In genomic region chr19:25506616-25507015, GRCm38 (mm10) we compare ENCODE assay signal across 9 mouse cellular contexts. TPM values are rescaled to one million over a fixed set of nuclear protein-coding genes. Genes with fewer than 3 reads are reported as not detected.
A peak's percentile ranks its signal among the peaks of the same experiment; 100 is the strongest.
DNase-seq lines count a peak whose midpoint lies in the region; ATAC-seq and TF ChIP-seq lines count a peak whose summit lies in the region.
"Had no signal": no experiment of that assay in that cellular context is flagged by ENCODE, and none has a peak within 500 bp of the region (broad histone marks: within the 10 kb centered on the region; RNA-seq: fewer than 3 reads in every experiment).

No protein-coding gene starts in this region.

- no peak for TF ChIP-seq EP300 in heart, adult 2 months (IDR thresholded peaks at IDR 0.05; ENCODE audit: insufficient read depth, low read depth, low read length)

- no peak for TF ChIP-seq POLR2A in heart, adult 2 months (IDR thresholded peaks at IDR 0.05; ENCODE audit: insufficient read depth, low read depth, low read length)

- no peaks in the 10 kb centered on the region for H3K79me2 ChIP-seq in heart, adult 2 months (replicated peaks; ENCODE audit: control insufficient read depth, insufficient read depth, low read length)

- 3% methylated on average over 23 of the region's 23 CpGs for WGBS in heart, embryonic 12.5 days
- 5% methylated on average over 23 of the region's 23 CpGs for WGBS in heart, adult 2 months
- 2% methylated on average over 23 of the region's 23 CpGs for WGBS in embryonic facial prominence, embryonic 11.5 days
- WGBS in hindbrain, embryonic 16.5 days: 3% methylated on average over 23 of the region's 23 CpGs

- no peak overlapping the region for H3K27ac ChIP-seq in heart, embryonic 12.5 days (ENCODE audit: poor library complexity, severe bottlenecking)
- no peak overlapping the region for H3K27ac ChIP-seq in heart, adult 2 months
- H3K27ac ChIP-seq in embryonic facial prominence, embryonic 11.5 days (replicated peaks; ENCODE audit: low read depth, low read length): no peak overlapping the region
- no peak overlapping the region for H3K27ac ChIP-seq in hindbrain, embryonic 16.5 days (ENCODE audit: low read depth, low read length)
- H3K27ac ChIP-seq: left cerebral cortex, adult 2 months had no signal

- no peak for TF ChIP-seq CTCF in heart, adult 2 months (IDR thresholded peaks at IDR 0.05)

- 0 out of 2 replicates have a peak, but pooled peaks cover 6% of the 10 kb centered on the region for H3K9me3 ChIP-seq in heart, embryonic 12.5 days (replicated peaks)
- H3K9me3 ChIP-seq in embryonic facial prominence, embryonic 11.5 days (replicated peaks; ENCODE audit: control insufficient read depth, low read length): no peaks in the 10 kb centered on the region
- no peaks in the 10 kb centered on the region for H3K9me3 ChIP-seq in hindbrain, embryonic 16.5 days (ENCODE audit: control insufficient read depth, low read length)

- intact Hi-C loops in heart, adult 2 months (cut with DNase I): no loop called here

- no peak for DNase-seq in heart, adult 2 months
- DNase-seq in embryonic facial prominence, embryonic 11.5 days (ENCODE audit: low spot score): peak; percentile 43
- DNase-seq in neural tube, embryonic 10.5 days (ENCODE audit: extremely low spot score, low spot score): peak; percentile 49
- DNase-seq in urinary bladder, postnatal 10 days (ENCODE audit: low spot score): no peak
- no peak for DNase-seq in spleen, adult 12 weeks (ENCODE audit: low spot score)
- DNase-seq in adipocyte (ENCODE audit: low spot score): no peak

- H3K4me2 ChIP-seq in heart, embryonic 12.5 days: peak overlapping the region; percentile 73
- no peak overlapping the region for H3K4me2 ChIP-seq in embryonic facial prominence, embryonic 11.5 days (ENCODE audit: low read depth, low read length)
- peak overlapping the region; percentile 38 for H3K4me2 ChIP-seq in hindbrain, embryonic 16.5 days (ENCODE audit: low read length)

- peaks cover 19% of the 10 kb centered on the region for H3K4me1 ChIP-seq in heart, embryonic 12.5 days (replicated peaks)
- H3K4me1 ChIP-seq in heart, adult 2 months (ENCODE audit: control insufficient read depth, insufficient read depth, low read length): no peaks in the 10 kb centered on the region
- H3K4me1 ChIP-seq in embryonic facial prominence, embryonic 11.5 days (ENCODE audit: control insufficient read depth, insufficient read depth, low read length): peaks cover 8% of the 10 kb centered on the region; the same call in 1 of the 2 replicates
- peaks cover 14% of the 10 kb centered on the region for H3K4me1 ChIP-seq in hindbrain, embryonic 16.5 days (ENCODE audit: control insufficient read depth, insufficient read depth, low read depth, low read length)

- no peak overlapping the region for H3K9ac ChIP-seq in heart, embryonic 12.5 days
- no peak overlapping the region for H3K9ac ChIP-seq in heart, adult 2 months (ENCODE audit: low read depth, low read length)
- no peak overlapping the region for H3K9ac ChIP-seq in embryonic facial prominence, embryonic 11.5 days (replicated peaks; ENCODE audit: low read length)
- H3K9ac ChIP-seq in hindbrain, embryonic 16.5 days (ENCODE audit: low read depth, low read length): no peak overlapping the region

- ATAC-seq in heart, embryonic 12.5 days (ENCODE audit: insufficient number of reproducible peaks, low FRiP score): no peak
- no peak for ATAC-seq in embryonic facial prominence, embryonic 11.5 days (replicated peaks; ENCODE audit: insufficient number of reproducible peaks, low FRiP score, low TSS enrichment, low read depth)
- ATAC-seq in hindbrain, embryonic 16.5 days: no peak

- no peaks in the 10 kb centered on the region for H3K36me3 ChIP-seq in heart, embryonic 12.5 days
- no peaks in the 10 kb centered on the region for H3K36me3 ChIP-seq in heart, adult 2 months (ENCODE audit: control insufficient read depth, insufficient read depth, low read length)
- H3K36me3 ChIP-seq in embryonic facial prominence, embryonic 11.5 days (replicated peaks; ENCODE audit: control insufficient read depth, insufficient read depth, low read depth, low read length): no peaks in the 10 kb centered on the region
- no peaks in the 10 kb centered on the region for H3K36me3 ChIP-seq in hindbrain, embryonic 16.5 days (ENCODE audit: control insufficient read depth, insufficient read depth, low read length)

- peak overlapping the region; percentile 41 for H3K4me3 ChIP-seq in heart, embryonic 12.5 days
- no peak overlapping the region for H3K4me3 ChIP-seq in heart, adult 2 months
- H3K4me3 ChIP-seq in embryonic facial prominence, embryonic 11.5 days (ENCODE audit: low read depth, low read length): no peak overlapping the region
- peak overlapping the region; percentile 30 for H3K4me3 ChIP-seq in hindbrain, embryonic 16.5 days (ENCODE audit: low read length)
- H3K4me3 ChIP-seq: left cerebral cortex, adult 2 months had no signal

- H3K27me3 ChIP-seq in heart, embryonic 12.5 days (replicated peaks): peaks cover 82% of the 10 kb centered on the region
- H3K27me3 ChIP-seq in heart, adult 2 months (ENCODE audit: control insufficient read depth, insufficient read depth, low read length): peaks cover 7% of the 10 kb centered on the region
- peaks cover 59% of the 10 kb centered on the region for H3K27me3 ChIP-seq in embryonic facial prominence, embryonic 11.5 days (ENCODE audit: control insufficient read depth, insufficient read depth, low read length)
- peaks cover 48% of the 10 kb centered on the region for H3K27me3 ChIP-seq in hindbrain, embryonic 16.5 days (replicated peaks; ENCODE audit: control insufficient read depth, insufficient read depth, low read length)

RNA-seq across cellular contexts. Expression of gene Dmrt1, which starts 1.2 kb away (rescaled TPM):
- polyA plus RNA-seq in heart, embryonic 12.5 days (2016; fragmentation: Nextera tagmentation; extraction: Ambion mirVana): not detected in 2 replicates
- total RNA-seq in heart, adult 2 months (2021): not detected
- polyA plus RNA-seq in heart, adult 2 months (2012; rRNA removed): not detected in 2 replicates
- polyA plus RNA-seq in embryonic facial prominence, embryonic 11.5 days (2014; fragmentation: Nextera tagmentation; extraction: Ambion mirVana): 0.11 and 0.52 TPM in 2 replicates
- not detected in 2 replicates for polyA plus RNA-seq in hindbrain, embryonic 16.5 days (2015; fragmentation: Nextera tagmentation; extraction: Ambion mirVana)
- total RNA-seq: left cerebral cortex, adult 2 months had no signal

Comparison
In these comparisons a context has a peak if more than half of its experiments do, and no peak if none do; other contexts are left out.
1. H3K4me3 ChIP-seq: peak in heart, embryonic 12.5 days (single experiment) and hindbrain, embryonic 16.5 days (single experiment); none in heart, adult 2 months (single experiment) and embryonic facial prominence, embryonic 11.5 days (single experiment).
2. DNase-seq: peak in embryonic facial prominence, embryonic 11.5 days (single experiment) and neural tube, embryonic 10.5 days (single experiment); none in heart, adult 2 months (0 of 2), urinary bladder, postnatal 10 days (single experiment), spleen, adult 12 weeks (single experiment) and adipocyte (single experiment).